Mouse (Mus musculus): ENCODE results near the gene 4632433K11Rik.
A peak's percentile ranks its signal among the peaks of the same experiment; 100 is the strongest.
"Not testable (repeated sequence)": the region's sequence is repeated elsewhere in the genome, so short reads cannot be mapped to it uniquely, and the experiment has no call there.

Gene 4632433K11Rik

GRCm38 (mm10) chr7:5033818-5034217 is at the start of gene 4632433K11Rik:
Gene 4632433K11Rik, plus strand, starts transcription at chr7:5034118.
- DNase-seq (ENCODE audit: low spot score in 2 of 2): no peak

- DNase-seq (ENCODE audit: low spot score in 2 of 2): no peak
Observed at GRCm38 (mm10) chr7:4988250-4988649, 45.7 kb upstream of the 4632433K11Rik start.

GRCm38 (mm10) chr7:4993347-4993998 is 40.4 kb upstream of the 4632433K11Rik start:
- DNase-seq (ENCODE audit: low spot score in 2 of 2): no peak

- DNase-seq (ENCODE audit: low spot score in 2 of 2): no peak
Observed at GRCm38 (mm10) chr7:4993999-4994788, 39.7 kb upstream of the 4632433K11Rik start.

GRCm38 (mm10) chr7:4995268-4996002 is 38.5 kb upstream of the 4632433K11Rik start:
- DNase-seq (ENCODE audit: low spot score in 2 of 2): no peak

- peak; percentile 83 to 84 for DNase-seq (ENCODE audit: low spot score in 2 of 2)
Observed at GRCm38 (mm10) chr7:4996003-4996895, 37.7 kb upstream of the 4632433K11Rik start, which contains the start of gene Zfp579. Gene Zfp579, minus strand, starts transcription at chr7:4996158.

- DNase-seq (ENCODE audit: low spot score in 2 of 2): no peak
Observed at GRCm38 (mm10) chr7:4996934-4997333, 37.0 kb upstream of the 4632433K11Rik start.

GRCm38 (mm10) chr7:4999876-5000275 is 34.0 kb upstream of the 4632433K11Rik start:
- no peak for DNase-seq (ENCODE audit: low spot score in 2 of 2)

GRCm38 (mm10) chr7:5002876-5003275 is 31.0 kb upstream of the 4632433K11Rik start:
- DNase-seq (ENCODE audit: low spot score in 2 of 2): not testable (repeated sequence)

- DNase-seq (ENCODE audit: low spot score in 2 of 2): no peak
Observed at GRCm38 (mm10) chr7:5008229-5008628, 25.7 kb upstream of the 4632433K11Rik start.

- no peak for DNase-seq (ENCODE audit: low spot score in 2 of 2)
Observed at GRCm38 (mm10) chr7:5012681-5013513, 21.0 kb upstream of the 4632433K11Rik start.

- peak; percentile 89 to 98 for DNase-seq (ENCODE audit: low spot score in 2 of 2)
Observed at GRCm38 (mm10) chr7:5014251-5015117, 19.4 kb upstream of the 4632433K11Rik start, which contains the start of the genes Zfp524 and Fiz1. Gene Zfp524, plus strand, starts transcription at chr7:5014415. Gene Fiz1, minus strand, starts transcription at chr7:5014697.

GRCm38 (mm10) chr7:5015118-5016001 is 18.6 kb upstream of the 4632433K11Rik start, which contains the start of gene Gm44973:
Gene Gm44973, plus strand, starts transcription at chr7:5015496.
- peak; percentile 93 to 96 for DNase-seq (ENCODE audit: low spot score in 2 of 2)

GRCm38 (mm10) chr7:5016057-5016456 is 17.9 kb upstream of the 4632433K11Rik start:
- DNase-seq (ENCODE audit: low spot score in 2 of 2): no peak

GRCm38 (mm10) chr7:5016920-5017319 is 17.0 kb upstream of the 4632433K11Rik start:
- DNase-seq (ENCODE audit: low spot score in 2 of 2): no peak

GRCm38 (mm10) chr7:5017352-5017751 is 16.6 kb upstream of the 4632433K11Rik start:
- no peak for DNase-seq (ENCODE audit: low spot score in 2 of 2)

- no peak for DNase-seq (ENCODE audit: low spot score in 2 of 2)
Observed at GRCm38 (mm10) chr7:5017931-5018330, 16.0 kb upstream of the 4632433K11Rik start.

GRCm38 (mm10) chr7:5019576-5019975 is 14.3 kb upstream of the 4632433K11Rik start:
- DNase-seq (ENCODE audit: low spot score in 2 of 2): not testable (repeated sequence)

Measured in heart, adult 9 months (tissue).